Mouse (Mus musculus): ENCODE measurements around the gene Rnf31.

GRCm38 (mm10) chr14:55544334-55544733, 47.2 kb upstream of the Rnf31 start:
- TF ChIP-seq CTCF (IDR thresholded peaks at IDR 0.05; ENCODE audit: low read depth, low read length) (no peak), POLR2A (IDR thresholded peaks at IDR 0.05; ENCODE audit: extremely low read depth, insufficient read depth, low read length) (no peak)

Measured in liver, adult 2 months (tissue).